Mouse (Mus musculus): ENCODE results near the gene Prdx3. TPM values are rescaled to one million over a fixed set of nuclear protein-coding genes. Genes with fewer than 3 reads are reported as not detected.

Gene Prdx3
- polyA plus RNA-seq (2014; fragmentation: Illumina TruSeq; extraction: RNeasy Lipid Tissue Mini Kit (QIAGEN cat#74804); ENCODE audit: low read depth, low replicate concordance): 163 TPM

GRCm38 (mm10) chr19:60874064-60874694, at the start of gene Prdx3:
Gene Prdx3 (minus strand): TSS chr19:60874556.

GRCm38 (mm10) chr19:60889714-60890315, 15.5 kb upstream of the Prdx3 start, which contains the start of gene Grk5:
Gene Grk5 (plus strand): TSS chr19:60889749.

GRCm38 (mm10) chr19:60860868-60861700, 13.3 kb downstream of the Prdx3 start, which contains the start of gene Sfxn4:
Gene Sfxn4 (minus strand): TSS chr19:60861479.

Other genes starting within 250 kb of the Prdx3 start
- not detected for gene Nanos1, start 118.6 kb downstream of the Prdx3 start, polyA plus RNA-seq (2014; fragmentation: Illumina TruSeq; extraction: RNeasy Lipid Tissue Mini Kit (QIAGEN cat#74804); ENCODE audit: low read depth, low replicate concordance)
- gene Eif3a, start 83.9 kb downstream of the Prdx3 start, polyA plus RNA-seq (2014; fragmentation: Illumina TruSeq; extraction: RNeasy Lipid Tissue Mini Kit (QIAGEN cat#74804); ENCODE audit: low read depth, low replicate concordance): 92.8 TPM
- gene Fam45a, start 63.0 kb downstream of the Prdx3 start, polyA plus RNA-seq (2014; fragmentation: Illumina TruSeq; extraction: RNeasy Lipid Tissue Mini Kit (QIAGEN cat#74804); ENCODE audit: low read depth, low replicate concordance): 54.1 TPM
- gene Sfxn4, start 13.1 kb downstream of the Prdx3 start, polyA plus RNA-seq (2014; fragmentation: Illumina TruSeq; extraction: RNeasy Lipid Tissue Mini Kit (QIAGEN cat#74804); ENCODE audit: low read depth, low replicate concordance): 0.45 TPM
- 4.7 TPM for gene Grk5, start 15.2 kb upstream of the Prdx3 start, polyA plus RNA-seq (2014; fragmentation: Illumina TruSeq; extraction: RNeasy Lipid Tissue Mini Kit (QIAGEN cat#74804); ENCODE audit: low read depth, low replicate concordance)